Mouse (Mus musculus) lung, adult 2 months (tissue): ENCODE results near the gene Tnfaip8l3. TPM values are rescaled to one million over a fixed set of nuclear protein-coding genes. Genes with fewer than 3 reads are reported as not detected.
A peak's percentile ranks its signal among the peaks of the same experiment; 100 is the strongest.
"Not testable (repeated sequence)": the region's sequence is repeated elsewhere in the genome, so short reads cannot be mapped to it uniquely, and the experiment has no call there.

ENCODE experiments used
- DNase-seq: peaks from one replicate; pipeline ENCODE4 v3.0.0; 2022
- H3K4me1 ChIP-seq: fragments of 200-500 bp; 2 replicates; pipeline ENCODE4 v1.6.1; 2011; ENCODE audit warnings: low read length; ENCODE audit not compliant: control insufficient read depth, insufficient read depth
- H3K4me3 ChIP-seq: fragments of 200-500 bp; replicated peaks from 2 replicates; pipeline ENCODE3; 2011; ENCODE audit warnings: low read depth, mild to moderate bottlenecking, control low read depth, low read length; ENCODE audit errors: extremely low read depth
- CTCF ChIP-seq: fragments of 200-500 bp; IDR thresholded peaks from 2 replicates; pipeline ENCODE4 v1.5.1; 2011; ENCODE audit warnings: mild to moderate bottlenecking, low read length, control low read depth; ENCODE audit not compliant: insufficient read depth
- POLR2A ChIP-seq: fragments of 200-500 bp; IDR thresholded peaks from 2 replicates; pipeline ENCODE4 v1.6.1; 2011; ENCODE audit warnings: low read depth, mild to moderate bottlenecking, control low read depth, low read length, borderline replicate concordance; ENCODE audit errors: extremely low read depth
- WGBS: fragments of 180-500 bp; shearing (Covaris S2); methylation state at CpG from one replicate; pipeline ENCODE4 v1.1.7; 2018; 5-methylcytosine and 5-hydroxymethylcytosine counted together
- polyA plus RNA-seq: library from polyadenylated mRNA; depleted of rRNA; stranded (reverse); fragments of >200 nt; gene quantifications from 2 replicates; pipeline ENCODE4 v1.2.3, GENCODE M21; 2012; rRNA removed

Tnfaip8l3 gene
- polyA plus RNA-seq, 1 experiment: 1.3 TPM

DNA sequence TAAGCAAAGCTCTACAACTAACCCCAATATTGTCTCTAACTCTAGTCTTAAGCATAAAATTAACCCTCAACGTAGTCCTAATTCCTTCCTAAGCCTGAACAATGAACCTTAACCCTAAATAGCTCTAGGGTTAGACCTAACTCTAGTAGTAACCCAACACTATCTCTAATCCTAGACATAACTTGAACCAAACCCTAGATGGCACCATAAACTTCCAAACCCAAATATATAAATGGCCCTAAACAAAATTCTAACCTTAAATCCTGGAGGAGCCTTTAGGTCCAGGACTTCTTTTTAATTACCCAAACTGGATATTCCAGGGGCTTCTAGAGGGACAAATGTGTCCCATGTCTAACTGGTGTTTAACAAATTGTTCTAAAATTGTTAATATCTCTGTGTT, 73.7 kb downstream of the Tnfaip8l3 start:
- Histone ChIP-seq H3K4me1 (no peaks in the 10 kb centered on the region), H3K4me3 (no peak overlapping the region)
- WGBS: 52% methylated on average over 1 of the region's 1 CpGs
- no peak for DNase-seq
- no peak for TF ChIP-seq CTCF
- no peak for TF ChIP-seq POLR2A

DNA sequence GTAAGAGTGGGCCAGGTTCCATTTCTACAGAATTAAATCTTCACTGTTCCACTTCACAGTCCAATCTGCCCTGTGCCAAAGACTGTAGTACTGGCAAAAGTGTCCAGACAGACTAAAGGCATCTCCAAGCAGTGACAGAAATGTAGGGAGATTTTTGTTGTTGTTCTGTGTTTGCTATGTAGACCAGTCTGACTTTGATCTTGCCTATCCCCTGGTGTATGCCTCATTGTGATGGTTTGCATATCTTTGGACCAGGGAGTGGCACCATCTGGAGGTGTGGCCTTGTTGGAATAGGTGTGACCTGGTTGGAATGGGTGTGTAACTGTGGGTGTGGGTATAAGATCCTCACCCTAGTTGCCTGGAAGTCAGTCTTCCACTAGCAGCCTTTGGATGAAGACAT, 75.6 kb downstream of the Tnfaip8l3 start:
- not testable (repeated sequence) for H3K4me3 ChIP-seq, H3K4me1 ChIP-seq, DNase-seq

DNA sequence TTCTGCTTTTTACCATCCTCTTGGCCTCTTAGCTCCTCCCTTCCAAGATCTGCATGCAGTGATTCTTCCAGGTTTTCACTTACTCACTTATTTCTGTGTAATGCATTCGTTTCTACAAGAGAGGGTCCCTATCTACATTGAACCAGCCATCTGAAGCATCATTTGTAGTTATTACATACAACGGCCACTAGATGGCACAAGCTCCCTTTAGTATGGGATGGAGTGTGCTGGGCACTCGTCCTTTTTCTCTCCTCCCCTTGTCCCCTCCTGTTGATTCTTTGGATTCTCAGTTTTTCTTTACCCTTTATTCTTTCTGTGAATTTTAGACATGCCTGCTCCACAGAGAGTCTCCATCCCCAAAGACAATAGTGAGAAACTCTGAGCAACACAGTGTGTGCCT, 77.3 kb downstream of the Tnfaip8l3 start:
- Histone ChIP-seq H3K4me1 (no peaks in the 10 kb centered on the region), H3K4me3 (no peak overlapping the region)
- peak; percentile 6 for DNase-seq
- TF ChIP-seq POLR2A: no peak
- peak; percentile 64 for TF ChIP-seq CTCF
- WGBS: 3% methylated on average over 3 of the region's 3 CpGs

DNA sequence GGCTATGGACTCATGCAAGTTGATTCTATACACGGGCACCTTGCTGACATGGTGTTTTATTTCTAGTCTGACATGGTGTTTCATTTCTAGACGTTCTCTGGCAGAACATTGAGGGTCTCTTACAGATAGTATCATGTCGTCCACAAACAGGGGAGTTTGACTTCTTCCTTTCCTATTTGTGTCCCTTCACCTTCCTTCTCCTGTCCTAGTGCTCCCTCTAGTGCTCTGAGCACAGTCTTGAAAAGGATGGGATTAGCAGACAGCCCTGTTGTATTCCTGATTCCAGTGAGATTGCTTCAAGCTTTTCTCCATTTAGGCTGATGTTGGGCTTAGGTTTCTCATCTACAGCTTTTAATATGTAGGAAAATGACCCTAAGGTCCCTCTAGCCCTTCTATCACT, 81.2 kb downstream of the Tnfaip8l3 start:
- TF ChIP-seq CTCF (no peak), POLR2A (no peak)
- no peaks in the 10 kb centered on the region for H3K4me1 ChIP-seq
- no peak overlapping the region for H3K4me3 ChIP-seq
- DNase-seq: no peak
- 27% methylated on average over 3 of the region's 3 CpGs for WGBS

DNA sequence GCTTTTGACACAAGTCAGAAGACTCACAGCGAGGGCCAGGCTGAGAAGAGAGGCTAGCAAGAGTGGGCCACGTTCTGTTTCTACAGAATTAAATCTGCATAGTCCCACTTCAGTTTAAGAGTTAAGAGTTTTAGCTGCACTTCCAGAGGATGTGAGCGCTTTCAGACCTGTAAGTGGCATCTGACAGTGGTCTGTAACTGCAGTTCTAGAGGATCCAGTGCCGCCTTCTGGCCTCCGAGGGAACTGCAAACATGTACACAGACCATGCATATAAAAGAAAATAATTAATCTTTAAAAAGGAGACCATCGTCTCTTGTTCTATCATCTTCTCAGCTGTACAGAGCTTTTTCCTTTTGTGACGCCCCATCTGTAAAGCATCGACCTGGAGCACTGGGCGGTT, 83.3 kb downstream of the Tnfaip8l3 start:
- no peak for DNase-seq

DNA sequence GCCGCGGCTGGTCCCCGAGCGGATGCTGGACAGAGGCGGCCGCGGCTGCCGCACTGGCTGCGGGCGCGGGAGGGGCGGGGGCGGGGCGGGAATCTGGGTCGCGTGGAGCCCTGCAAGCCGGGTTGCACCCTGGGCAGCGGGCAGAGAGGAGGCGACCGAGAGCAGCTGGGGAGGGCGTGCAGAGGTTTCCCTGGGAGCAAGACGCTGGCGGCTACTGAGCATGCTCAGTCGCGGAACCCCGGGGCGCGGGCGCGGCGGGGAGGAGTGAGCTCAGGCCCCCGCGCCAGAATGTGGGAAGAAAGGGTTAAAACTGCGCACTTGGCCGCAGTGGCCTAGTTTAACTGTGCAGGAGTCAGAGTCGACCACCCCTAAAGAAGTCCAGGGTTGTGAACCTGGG, 93.1 kb downstream of the Tnfaip8l3 start, which contains the start of gene Elmod1:
Elmod1 (minus strand) TSS at position 180 of the 397 bp plus-strand sequence.
- TF ChIP-seq POLR2A (no peak), CTCF (no peak)
- Histone ChIP-seq H3K4me1 (no peaks in the 10 kb centered on the region; the same call in 1 of the 2 replicates), H3K4me3 (no peak within 1 kb of the TSS)
- WGBS: 2% methylated on average over 36 of the region's 36 CpGs
- no peak for DNase-seq

More for the DNA sequence above, 83.3 kb downstream of the Tnfaip8l3 start:
- WGBS: 31% methylated on average over 9 of the region's 9 CpGs
- H3K4me1 ChIP-seq: no peaks in the 10 kb centered on the region
- no peak overlapping the region for H3K4me3 ChIP-seq
- TF ChIP-seq POLR2A (no peak), CTCF (0 out of 2 replicates have a peak, but pooled peaks have one; percentile 32)

DNA sequence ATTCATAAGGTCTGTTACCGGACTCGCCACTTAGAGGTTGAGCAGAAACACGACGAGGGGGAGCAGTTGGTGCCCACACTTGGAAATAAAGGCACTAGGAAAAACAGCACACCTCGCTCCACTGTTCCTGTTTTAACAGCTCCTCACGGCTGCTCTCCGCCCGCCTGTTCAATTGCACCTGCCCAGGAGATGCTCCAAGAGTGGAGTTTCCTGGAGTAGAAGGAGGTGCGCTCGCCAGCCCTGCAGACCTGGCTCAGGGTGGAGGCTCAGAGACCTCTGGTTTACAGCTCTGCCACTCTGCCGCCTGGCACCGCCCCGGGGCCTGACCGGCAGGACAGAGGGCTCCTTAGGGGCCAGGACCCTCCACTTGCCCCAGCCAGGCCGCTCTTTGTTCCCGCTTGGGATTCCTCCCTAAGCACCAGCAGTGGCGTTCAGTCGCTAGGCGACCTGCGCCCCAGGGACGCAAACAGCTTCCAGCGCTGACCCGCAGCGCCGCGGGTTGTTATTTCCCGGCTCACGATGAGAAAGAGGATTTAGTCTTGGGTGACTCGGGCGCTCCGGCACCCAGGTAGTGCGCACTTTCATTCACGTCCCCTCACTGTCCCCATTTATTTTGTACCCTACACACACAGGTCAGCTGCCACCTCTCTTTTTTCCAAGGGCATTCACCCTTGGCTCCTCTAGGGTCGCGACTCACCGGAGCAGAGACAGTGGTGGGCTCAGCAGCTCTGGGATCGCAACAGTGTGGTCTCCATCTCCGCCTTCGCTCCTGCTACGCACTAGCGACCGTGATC, 93.7 kb downstream of the Tnfaip8l3 start:
- no peak for DNase-seq
- 2% methylated on average over 42 of the region's 42 CpGs for WGBS
- no peaks in the 10 kb centered on the region; the same call in 1 of the 2 replicates for H3K4me1 ChIP-seq
- no peak overlapping the region for H3K4me3 ChIP-seq
- TF ChIP-seq POLR2A (no peak), CTCF (no peak)

DNA sequence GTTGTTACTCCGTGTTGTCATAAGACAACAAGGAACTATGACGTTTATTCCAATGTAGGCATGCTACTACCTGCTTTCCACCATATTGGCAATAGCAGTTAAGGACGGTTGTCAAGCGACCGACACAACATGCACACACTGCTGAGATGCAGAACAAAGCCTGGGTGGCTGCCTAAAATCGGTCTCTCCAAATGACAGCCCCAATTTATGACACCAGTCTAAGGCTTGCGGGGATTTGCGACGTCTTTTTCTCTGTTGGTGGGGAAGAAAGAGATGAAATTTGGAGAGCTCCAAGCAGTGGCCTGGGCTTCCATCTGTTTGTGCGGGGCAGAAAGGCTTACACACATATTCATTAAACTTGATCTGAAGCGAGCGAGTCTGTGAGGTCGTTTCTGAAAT, 94.3 kb downstream of the Tnfaip8l3 start:
- DNase-seq: no peak
- WGBS: 24% methylated on average over 13 of the region's 13 CpGs
- Histone ChIP-seq H3K4me3 (no peak overlapping the region), H3K4me1 (no peaks in the 10 kb centered on the region; the same call in 1 of the 2 replicates)
- no peak for TF ChIP-seq POLR2A
- TF ChIP-seq CTCF: no peak

Other genes with a start within 250 kb of the Tnfaip8l3 start
- gene Sln, start 218.2 kb downstream of the Tnfaip8l3 start, polyA plus RNA-seq: 32.8 and 84.0 TPM in 2 replicates
- gene Elmod1, start 93.1 kb downstream of the Tnfaip8l3 start, polyA plus RNA-seq: 1.7 and 2.6 TPM in 2 replicates
- gene Cyp19a1, start 199.7 kb upstream of the Tnfaip8l3 start, polyA plus RNA-seq: not detected in 2 replicates
- 0.08 and 0.27 TPM in 2 replicates for gene Gldn, start 218.1 kb upstream of the Tnfaip8l3 start, polyA plus RNA-seq